Mouse (Mus musculus): ENCODE measurements around the gene Hist1h3f.
"Not testable (repeated sequence)": the region's sequence is repeated elsewhere in the genome, so short reads cannot be mapped to it uniquely, and the experiment has no call there.

- TF ChIP-seq CTCF (conservative IDR thresholded peaks at IDR 0.05; ENCODE audit: insufficient read depth, insufficient read length, low read depth, low read length); POLR2A (IDR thresholded peaks at IDR 0.05; ENCODE audit: low read depth, low read length): not testable (repeated sequence)
Observed at GRCm38 (mm10) chr13:23591886-23592285, 48.0 kb downstream of the Hist1h3f start.
